ENCODE assay signal across 18 mouse cellular contexts in the genomic region with DNA sequence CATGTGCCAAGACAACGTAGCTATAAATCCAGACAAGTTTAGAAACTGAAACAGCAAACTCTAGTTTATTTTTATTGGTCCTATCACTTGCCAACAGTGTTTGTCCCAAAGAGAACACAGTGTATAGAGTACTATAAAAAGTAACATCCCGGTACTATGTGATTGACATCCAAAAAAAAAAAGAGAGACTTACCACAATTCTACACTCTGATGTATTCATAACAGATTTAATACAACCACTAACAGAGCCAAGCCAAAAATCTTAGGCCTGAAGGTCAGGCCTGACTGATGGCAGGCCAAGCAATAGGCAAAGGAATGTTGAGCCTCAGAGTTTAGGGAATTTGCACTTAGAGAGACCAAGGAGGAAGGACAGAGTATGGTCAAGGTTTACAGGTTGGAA.
"Had no signal": no experiment of that assay in that cellular context is flagged by ENCODE, and none has a peak within 500 bp of the region (broad histone marks: within the 10 kb centered on the region; RNA-seq: fewer than 3 reads in every experiment).

No protein-coding gene starts in this region.

- H3K4me3 ChIP-seq: lung, embryonic 15.5 days; midbrain, embryonic 10.5 days; midbrain, embryonic 12.5 days; myocyte; neural tube, embryonic 13.5 days; neural tube, embryonic 15.5 days had no signal

- H3K4me1 ChIP-seq: lung, embryonic 15.5 days; midbrain, embryonic 10.5 days; midbrain, embryonic 12.5 days; neural tube, embryonic 13.5 days; neural tube, embryonic 15.5 days had no signal

- DNase-seq: lung, adult 2 months; lung, postnatal 14 days; lung, postnatal 4 days; midbrain, embryonic 14.5 days; retina, postnatal 1 day; right cerebral cortex, adult 18-20 months; right cerebral cortex, postnatal 25 days; right cerebral cortex, postnatal 4 days; spleen, adult 18-20 months; thymus, adult 18-20 months; thymus, postnatal 14 days; thymus, postnatal 36 days had no signal

- H3K27ac ChIP-seq: lung, embryonic 15.5 days; midbrain, embryonic 10.5 days; midbrain, embryonic 12.5 days; neural tube, embryonic 13.5 days; neural tube, embryonic 15.5 days had no signal
